Mouse (Mus musculus) spleen, adult 2 months (tissue): ENCODE measurements at regions not wholly inside any gene's neighbourhood (a gene's known extent, or its start where the extent isn't known, plus 50 kb on each side); places are given as distances from the start of the nearest gene placed in this dataset.

Source experiments
- CTCF ChIP-seq: fragments of 200-500 bp; IDR thresholded peaks from 2 replicates; pipeline ENCODE4 v1.5.1; 2011; ENCODE audit warnings: mild to moderate bottlenecking, inconsistent platforms; ENCODE audit not compliant: insufficient read depth, insufficient read length, insufficient replicate concordance; ENCODE audit errors: extremely low read depth
- POLR2A ChIP-seq: fragments of 200-500 bp; IDR thresholded peaks from 2 replicates; pipeline ENCODE4 v1.6.1; 2011; ENCODE audit warnings: low read depth, low read length, inconsistent platforms

DNA sequence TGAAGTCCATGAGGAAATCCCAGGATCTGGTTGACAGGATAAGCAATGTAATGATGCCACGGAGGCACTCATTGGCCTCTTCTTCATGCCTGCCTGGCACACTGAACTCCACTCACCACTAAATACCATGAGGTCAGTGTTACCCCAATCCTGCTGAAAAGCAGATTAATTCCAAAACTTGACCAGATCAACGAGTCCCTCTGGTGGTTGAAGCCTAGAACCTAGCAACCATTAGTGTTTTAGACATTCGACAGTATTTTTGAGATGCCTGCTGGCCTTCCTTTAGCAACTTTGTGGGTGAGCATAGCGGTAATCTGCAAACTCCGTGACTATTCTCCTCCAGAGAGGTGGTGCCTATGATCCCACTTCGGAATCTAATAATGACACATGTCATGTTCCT, 92.3 kb upstream of the Prok2 start:
- TF ChIP-seq CTCF = no peak
- no peak for TF ChIP-seq POLR2A
